Mouse (Mus musculus): Measurements from ENCODE around the gene Slc8a3.

GRCm38 (mm10) chr12:81197468-81198075 is 135.4 kb downstream of the Slc8a3 start:
- no peak for TF ChIP-seq ZC3H11A (IDR thresholded peaks at IDR 0.05; ENCODE audit: borderline replicate concordance, low read depth, low read length)
- TF ChIP-seq CHD2 (IDR thresholded peaks at IDR 0.05; ENCODE audit: low read depth, low read length), result no peak
- TF ChIP-seq MAFK (IDR thresholded peaks at IDR 0.05; ENCODE audit: insufficient read depth, low read depth, low read length), result no peak
- TF ChIP-seq HCFC1 (IDR thresholded peaks at IDR 0.05; ENCODE audit: borderline replicate concordance, insufficient read depth, low read length), result no peak
